Mouse (Mus musculus): ENCODE results near the gene Ptk6. TPM values are rescaled to one million over a fixed set of nuclear protein-coding genes. Genes with fewer than 3 reads are reported as not detected.

Ptk6 gene
- polyA plus RNA-seq (2014; fragmentation: Nextera tagmentation; extraction: Ambion mirVana) = not detected in 2 replicates

DNA sequence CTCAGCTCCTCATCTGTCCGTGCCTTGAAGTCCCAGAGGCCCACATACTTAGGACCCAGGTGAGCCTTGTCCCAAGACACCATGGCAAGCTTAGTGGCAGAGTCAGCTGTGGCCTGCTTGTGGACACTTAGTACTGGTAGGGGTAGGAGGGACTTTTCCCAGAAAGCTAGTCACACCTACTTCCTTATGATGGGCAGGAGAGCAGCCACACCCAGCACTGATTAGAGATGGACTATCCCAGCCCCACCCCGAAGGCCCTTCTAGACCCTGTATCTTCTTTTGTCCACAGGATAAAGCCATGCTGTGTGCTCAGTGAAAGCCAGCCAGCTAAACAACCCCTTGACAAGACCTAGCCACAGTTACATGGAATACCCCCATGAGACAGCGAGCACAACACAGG is at the start of gene Ptk6:
TSS of gene Ptk6 (minus strand) at position 368 of the 400 bp plus-strand sequence.
- Histone ChIP-seq H3K4me1 (ENCODE audit: control insufficient read depth, insufficient read depth, low read length) (no peaks in the 10 kb centered on the region), H3K9me3 (ENCODE audit: control insufficient read depth, low read length) (no peaks in the 10 kb centered on the region), H3K27ac (ENCODE audit: low read depth, low read length) (no peak within 1 kb of the TSS), H3K36me3 (ENCODE audit: control insufficient read depth, insufficient read depth, low read length) (no peaks in the 10 kb centered on the region), H3K9ac (ENCODE audit: low read length) (no peak within 1 kb of the TSS), H3K4me3 (ENCODE audit: low read depth, low read length) (no peak within 1 kb of the TSS), H3K4me2 (ENCODE audit: low read depth) (no peak within 1 kb of the TSS), H3K27me3 (ENCODE audit: control insufficient read depth, insufficient read depth, low read length) (no peaks in the 10 kb centered on the region)
- 96% methylated on average over 3 of the region's 3 CpGs for WGBS
- DNase-seq (ENCODE audit: low spot score) (no peak), ATAC-seq (ENCODE audit: insufficient read depth, low FRiP score, low TSS enrichment) (no peak)

DNA sequence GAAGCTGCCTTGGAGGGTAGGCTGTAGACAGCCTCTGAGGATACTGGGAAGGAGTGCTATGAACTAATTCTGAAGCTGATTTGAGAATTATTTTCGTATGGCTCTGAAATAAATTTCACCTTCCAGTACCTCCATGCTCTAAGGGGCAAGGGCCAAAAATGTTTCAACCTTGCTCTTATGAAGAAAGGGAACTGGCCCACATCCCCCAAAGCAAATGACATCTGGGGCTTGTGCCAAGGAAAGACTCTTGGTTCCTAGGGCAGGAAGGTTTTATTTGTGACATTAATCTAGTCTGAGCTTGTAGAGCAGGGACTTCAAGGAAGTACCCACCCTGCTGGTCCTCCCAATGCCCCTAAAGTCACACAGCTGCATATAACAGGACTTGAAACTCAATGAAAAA is 49.3 kb upstream of the Ptk6 start:
- no peaks in the 10 kb centered on the region for H3K9me3 ChIP-seq (ENCODE audit: control insufficient read depth, low read length)
- no peaks in the 10 kb centered on the region for H3K27me3 ChIP-seq (ENCODE audit: control insufficient read depth, insufficient read depth, low read length)
- no peak overlapping the region for H3K4me3 ChIP-seq (ENCODE audit: low read depth, low read length)
- no peak overlapping the region for H3K27ac ChIP-seq (ENCODE audit: low read depth, low read length)
- DNase-seq (ENCODE audit: low spot score) (no peak), ATAC-seq (ENCODE audit: insufficient read depth, low FRiP score, low TSS enrichment) (no peak)
- H3K9ac ChIP-seq (ENCODE audit: low read length) = no peak overlapping the region
- WGBS = 69% methylated on average over 1 of the region's 1 CpGs
- peaks cover 14% of the 10 kb centered on the region for H3K36me3 ChIP-seq (ENCODE audit: control insufficient read depth, insufficient read depth, low read length)
- no peak overlapping the region for H3K4me2 ChIP-seq (ENCODE audit: low read depth)
- H3K4me1 ChIP-seq (ENCODE audit: control insufficient read depth, insufficient read depth, low read length) = no peaks in the 10 kb centered on the region

DNA sequence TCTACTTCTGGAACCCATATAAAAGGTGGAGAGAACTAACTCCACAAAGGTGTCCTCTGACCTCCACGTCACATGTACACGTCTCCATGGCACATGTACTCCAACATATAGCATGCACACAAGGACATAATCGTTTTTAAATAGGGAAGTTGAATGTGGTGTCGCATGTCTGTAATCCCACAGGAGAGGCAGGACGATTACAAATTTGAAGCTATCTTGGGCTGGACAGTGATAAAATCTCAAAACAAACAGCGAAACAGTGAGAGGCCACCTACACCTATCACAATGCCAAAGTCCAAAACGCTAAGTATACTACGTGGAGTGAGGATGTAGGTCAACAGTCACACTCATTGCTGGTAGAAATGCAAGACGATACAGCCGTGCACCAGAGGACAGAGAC is 46.6 kb upstream of the Ptk6 start:
- no peaks in the 10 kb centered on the region for H3K9me3 ChIP-seq (ENCODE audit: control insufficient read depth, low read length)
- ATAC-seq (ENCODE audit: insufficient read depth, low FRiP score, low TSS enrichment) (no peak), DNase-seq (ENCODE audit: low spot score) (no peak)
- no peak overlapping the region for H3K9ac ChIP-seq (ENCODE audit: low read length)
- no peaks in the 10 kb centered on the region for H3K4me1 ChIP-seq (ENCODE audit: control insufficient read depth, insufficient read depth, low read length)
- no peak overlapping the region for H3K27ac ChIP-seq (ENCODE audit: low read depth, low read length)
- H3K36me3 ChIP-seq (ENCODE audit: control insufficient read depth, insufficient read depth, low read length) = peaks cover 10% of the 10 kb centered on the region
- WGBS = 89% methylated on average over 10 of the region's 10 CpGs
- no peaks in the 10 kb centered on the region for H3K27me3 ChIP-seq (ENCODE audit: control insufficient read depth, insufficient read depth, low read length)
- no peak overlapping the region for H3K4me3 ChIP-seq (ENCODE audit: low read depth, low read length)
- no peak overlapping the region for H3K4me2 ChIP-seq (ENCODE audit: low read depth)

DNA sequence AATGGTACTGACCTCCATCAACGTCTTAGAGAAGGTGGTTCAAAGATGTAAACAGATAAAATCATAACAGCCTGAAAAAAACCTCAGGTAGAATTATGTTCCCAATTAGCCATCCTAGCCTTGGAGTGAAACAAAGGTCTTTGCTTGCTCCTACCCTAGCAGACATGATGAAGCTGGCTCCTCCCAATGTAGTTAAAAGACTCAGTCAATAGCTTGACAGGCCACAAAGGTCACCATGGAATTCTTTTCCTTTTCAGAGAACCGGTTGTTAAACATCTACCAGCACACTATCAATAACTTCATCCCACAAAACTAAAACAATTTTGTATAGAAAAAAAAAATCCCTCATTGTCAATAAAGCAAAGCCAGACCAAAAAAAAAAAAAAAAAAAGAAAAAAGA is 42.4 kb upstream of the Ptk6 start:
- Histone ChIP-seq H3K27ac (ENCODE audit: low read depth, low read length) (no peak overlapping the region), H3K4me2 (ENCODE audit: low read depth) (no peak overlapping the region), H3K36me3 (ENCODE audit: control insufficient read depth, insufficient read depth, low read length) (no peaks in the 10 kb centered on the region), H3K9ac (ENCODE audit: low read length) (no peak overlapping the region), H3K9me3 (ENCODE audit: control insufficient read depth, low read length) (no peaks in the 10 kb centered on the region), H3K4me3 (ENCODE audit: low read depth, low read length) (no peak overlapping the region), H3K4me1 (ENCODE audit: control insufficient read depth, insufficient read depth, low read length) (peaks cover 4% of the 10 kb centered on the region; the same call in 1 of the 2 replicates), H3K27me3 (ENCODE audit: control insufficient read depth, insufficient read depth, low read length) (no peaks in the 10 kb centered on the region)
- no peak for ATAC-seq (ENCODE audit: insufficient read depth, low FRiP score, low TSS enrichment)
- no peak for DNase-seq (ENCODE audit: low spot score)
- 31% methylated on average over 2 of the region's 2 CpGs for WGBS

DNA sequence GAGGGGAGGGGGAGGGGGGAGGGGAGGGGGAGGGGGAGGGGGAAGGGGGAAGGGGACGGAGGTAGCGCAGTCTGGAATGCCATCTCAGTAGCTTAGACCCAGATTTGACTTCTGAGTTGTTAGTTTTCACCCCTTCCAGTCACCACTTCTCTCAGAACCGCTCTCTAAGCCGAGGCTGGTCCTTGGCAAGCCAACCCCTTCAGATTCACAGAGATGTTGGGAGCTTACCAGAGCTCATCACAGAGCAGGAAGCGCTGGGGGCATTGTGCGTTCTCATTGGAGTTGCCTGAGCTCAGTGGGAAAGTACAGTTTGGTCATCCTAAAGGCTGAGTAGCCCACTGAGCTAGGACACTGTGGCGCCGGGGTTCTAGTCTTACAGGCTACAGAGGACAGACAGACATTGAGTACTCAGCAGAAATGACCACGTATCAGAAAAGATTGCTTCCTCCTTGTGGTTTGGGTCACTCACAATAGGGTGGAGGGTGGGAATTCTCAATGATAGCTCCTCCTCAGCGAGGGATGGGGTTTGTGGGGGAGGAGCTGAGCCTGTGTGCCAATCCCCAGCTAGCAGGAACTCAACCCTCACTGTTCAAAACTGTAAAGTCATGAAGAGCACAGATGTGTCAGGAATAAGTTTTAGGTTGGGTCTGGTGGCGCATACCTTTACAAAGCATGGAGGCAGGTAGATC is 41.3 kb upstream of the Ptk6 start:
- Histone ChIP-seq H3K36me3 (ENCODE audit: control insufficient read depth, insufficient read depth, low read length) (no peaks in the 10 kb centered on the region), H3K27me3 (ENCODE audit: control insufficient read depth, insufficient read depth, low read length) (no peaks in the 10 kb centered on the region), H3K9me3 (ENCODE audit: control insufficient read depth, low read length) (no peaks in the 10 kb centered on the region), H3K4me2 (ENCODE audit: low read depth) (no peak overlapping the region), H3K4me1 (ENCODE audit: control insufficient read depth, insufficient read depth, low read length) (peaks cover 4% of the 10 kb centered on the region; the same call in 1 of the 2 replicates), H3K4me3 (ENCODE audit: low read depth, low read length) (no peak overlapping the region), H3K9ac (ENCODE audit: low read length) (no peak overlapping the region), H3K27ac (ENCODE audit: low read depth, low read length) (no peak overlapping the region)
- DNase-seq (ENCODE audit: low spot score) (no peak), ATAC-seq (ENCODE audit: insufficient read depth, low FRiP score, low TSS enrichment) (no peak)
- WGBS = 35% methylated on average over 11 of the region's 11 CpGs

DNA sequence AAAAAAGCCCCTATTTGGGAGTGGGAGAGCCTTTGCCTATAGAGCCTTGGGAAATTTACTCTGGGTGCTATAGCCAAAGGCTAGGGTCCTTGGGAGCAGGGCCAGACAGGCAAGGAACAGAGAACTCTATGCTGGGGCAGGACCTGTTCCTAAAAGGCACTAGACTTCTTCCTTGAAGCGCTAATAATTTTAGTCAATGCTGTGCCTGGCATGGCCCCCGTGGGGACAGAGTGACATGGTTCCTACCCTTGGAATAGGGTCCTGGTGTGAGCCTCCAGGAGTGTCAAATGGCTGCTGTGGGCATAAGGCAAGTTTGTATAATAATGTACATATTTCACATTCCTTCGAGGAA is 39.7 kb upstream of the Ptk6 start:
- peak overlapping the region; percentile 43 for H3K4me2 ChIP-seq (ENCODE audit: low read depth)
- no peaks in the 10 kb centered on the region for H3K36me3 ChIP-seq (ENCODE audit: control insufficient read depth, insufficient read depth, low read length)
- ATAC-seq (ENCODE audit: insufficient read depth, low FRiP score, low TSS enrichment) (no peak), DNase-seq (ENCODE audit: low spot score) (no peak)
- no peaks in the 10 kb centered on the region for H3K9me3 ChIP-seq (ENCODE audit: control insufficient read depth, low read length)
- no peaks in the 10 kb centered on the region for H3K27me3 ChIP-seq (ENCODE audit: control insufficient read depth, insufficient read depth, low read length)
- no peak overlapping the region for H3K4me3 ChIP-seq (ENCODE audit: low read depth, low read length)
- 70% methylated on average over 3 of the region's 3 CpGs for WGBS
- no peak overlapping the region; the same call in 1 of the 2 replicates for H3K9ac ChIP-seq (ENCODE audit: low read length)
- H3K4me1 ChIP-seq (ENCODE audit: control insufficient read depth, insufficient read depth, low read length) = peaks cover 4% of the 10 kb centered on the region; the same call in 1 of the 2 replicates
- no peak overlapping the region for H3K27ac ChIP-seq (ENCODE audit: low read depth, low read length)

DNA sequence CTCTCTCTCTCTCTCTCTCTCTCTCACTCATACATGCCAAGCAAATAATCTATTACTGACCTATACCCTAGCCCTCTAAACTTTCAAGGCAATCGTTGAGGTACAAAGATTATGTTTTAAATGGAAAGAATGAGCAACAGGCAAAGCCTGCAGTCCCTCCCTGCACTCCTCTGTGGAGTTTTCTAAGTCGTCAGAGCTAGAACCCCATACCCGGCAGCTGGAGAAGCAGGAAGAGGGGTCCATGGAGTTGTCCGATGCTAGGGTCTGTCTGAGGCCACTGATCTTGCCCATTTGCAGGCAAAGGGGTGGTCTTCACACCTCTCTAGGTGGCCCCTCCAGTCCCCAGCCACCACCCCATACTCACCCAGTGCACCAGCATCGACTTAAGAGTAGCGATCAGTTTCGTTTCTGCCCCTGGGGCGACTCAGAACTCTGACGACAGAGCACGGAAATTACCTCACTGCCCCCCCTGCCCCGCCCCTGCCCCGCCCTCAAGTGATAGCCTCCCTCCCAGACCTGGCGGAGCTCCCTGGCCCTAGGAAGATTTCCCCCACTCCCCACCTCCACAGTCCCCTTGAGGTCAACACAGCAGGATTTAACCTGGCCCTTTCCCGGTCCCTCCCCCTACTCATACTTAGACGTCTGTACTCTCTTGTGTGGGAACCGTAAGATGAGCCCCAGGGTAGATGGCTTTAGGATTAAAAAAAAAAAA is 39.2 kb upstream of the Ptk6 start, which contains the start of gene Helz2:
TSS of gene Helz2 (minus strand) at position 426 of the 712 bp plus-strand sequence.
- Histone ChIP-seq H3K4me2 (ENCODE audit: low read depth) (peak within 1 kb of the TSS; percentile 43), H3K27me3 (ENCODE audit: control insufficient read depth, insufficient read depth, low read length) (no peaks in the 10 kb centered on the region), H3K9me3 (ENCODE audit: control insufficient read depth, low read length) (no peaks in the 10 kb centered on the region), H3K4me3 (ENCODE audit: low read depth, low read length) (peak within 1 kb of the TSS; percentile 29), H3K27ac (ENCODE audit: low read depth, low read length) (no peak within 1 kb of the TSS), H3K9ac (ENCODE audit: low read length) (peak within 1 kb of the TSS; percentile 47), H3K36me3 (ENCODE audit: control insufficient read depth, insufficient read depth, low read length) (no peaks in the 10 kb centered on the region), H3K4me1 (ENCODE audit: control insufficient read depth, insufficient read depth, low read length) (peaks cover 4% of the 10 kb centered on the region; the same call in 1 of the 2 replicates)
- ATAC-seq (ENCODE audit: insufficient read depth, low FRiP score, low TSS enrichment) = no peak
- no peak for DNase-seq (ENCODE audit: low spot score)
- 11% methylated on average over 16 of the region's 16 CpGs for WGBS

DNA sequence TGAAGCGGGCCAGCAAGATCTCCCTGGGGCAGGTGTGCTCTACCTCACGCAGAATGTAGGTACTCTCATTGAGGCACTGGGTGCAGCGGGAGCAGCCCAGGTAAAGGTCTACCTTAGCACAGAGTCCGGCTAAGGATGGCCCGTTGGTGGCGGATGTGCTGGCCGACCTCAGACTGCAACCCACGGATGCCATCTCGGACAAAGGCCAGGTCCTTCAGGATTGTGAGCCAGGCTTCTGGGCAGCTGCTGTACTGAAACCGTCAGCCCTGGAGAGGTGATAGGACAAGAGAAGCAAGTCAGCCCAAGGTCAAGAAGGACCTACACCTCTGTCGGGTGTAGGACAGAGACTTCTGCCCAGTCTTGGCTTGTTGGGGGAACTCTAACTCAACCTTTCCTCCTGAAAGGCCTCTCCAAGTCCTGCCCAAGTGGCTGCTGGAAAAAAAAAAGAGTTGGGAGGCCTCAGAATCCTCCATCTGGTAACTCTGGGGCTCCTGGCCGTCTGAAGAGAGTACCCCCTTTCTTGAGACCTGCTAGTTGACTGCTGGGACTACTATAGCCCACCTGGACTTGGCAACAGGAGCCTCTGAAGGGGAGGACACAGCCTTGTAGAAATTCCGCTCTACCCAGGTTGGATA is 38.3 kb upstream of the Ptk6 start:
- H3K4me2 ChIP-seq (ENCODE audit: low read depth) = no peak overlapping the region
- 92% methylated on average over 13 of the region's 13 CpGs for WGBS

More for the DNA sequence above, 38.3 kb upstream of the Ptk6 start:
- ATAC-seq (ENCODE audit: insufficient read depth, low FRiP score, low TSS enrichment) (no peak), DNase-seq (ENCODE audit: low spot score) (no peak)
- Histone ChIP-seq H3K9ac (ENCODE audit: low read length) (no peak overlapping the region), H3K4me1 (ENCODE audit: control insufficient read depth, insufficient read depth, low read length) (peaks cover 4% of the 10 kb centered on the region; the same call in 1 of the 2 replicates), H3K27me3 (ENCODE audit: control insufficient read depth, insufficient read depth, low read length) (no peaks in the 10 kb centered on the region), H3K9me3 (ENCODE audit: control insufficient read depth, low read length) (no peaks in the 10 kb centered on the region), H3K27ac (ENCODE audit: low read depth, low read length) (no peak overlapping the region), H3K4me3 (ENCODE audit: low read depth, low read length) (no peak overlapping the region), H3K36me3 (ENCODE audit: control insufficient read depth, insufficient read depth, low read length) (no peaks in the 10 kb centered on the region)

Measured in neural tube, embryonic 11.5 days (tissue).